Mouse (Mus musculus) 416B (cell line): ENCODE measurements around the gene Cyp3a13.
"Not testable (repeated sequence)": the region's sequence is repeated elsewhere in the genome, so short reads cannot be mapped to it uniquely, and the experiment has no call there.

Experiments used
- DNase-seq: peaks from one replicate; pipeline ENCODE4 v3.0.0; 2011; ENCODE audit warnings: low read depth

Cyp3a13 gene

DNA sequence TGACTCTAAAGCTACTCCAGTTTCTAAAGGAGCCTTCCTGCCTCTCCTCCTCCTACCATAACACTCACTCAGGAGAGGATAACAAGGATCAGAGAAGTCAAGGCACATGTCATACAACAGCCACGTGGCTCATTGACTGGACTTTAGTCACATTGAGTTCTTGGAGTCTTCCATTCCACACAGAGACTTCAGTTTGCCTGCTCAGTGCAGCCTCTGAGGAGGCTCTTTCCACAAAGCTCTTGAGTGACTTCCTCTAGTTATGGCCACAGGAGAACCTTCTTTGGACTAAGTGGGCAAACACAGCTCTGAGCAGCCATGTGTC, 49.1 kb downstream of the Cyp3a13 start:
- not testable (repeated sequence) for DNase-seq

- DNase-seq = not testable (repeated sequence)
Observed at GRCm38 (mm10) chr5:137871644-137872380, 49.6 kb downstream of the Cyp3a13 start, which contains the start of gene Pilrb2. TSS of gene Pilrb2 (minus strand) at chr5:137871815.

GRCm38 (mm10) chr5:137868600-137868999, 52.8 kb downstream of the Cyp3a13 start:
- not testable (repeated sequence) for DNase-seq

DNA sequence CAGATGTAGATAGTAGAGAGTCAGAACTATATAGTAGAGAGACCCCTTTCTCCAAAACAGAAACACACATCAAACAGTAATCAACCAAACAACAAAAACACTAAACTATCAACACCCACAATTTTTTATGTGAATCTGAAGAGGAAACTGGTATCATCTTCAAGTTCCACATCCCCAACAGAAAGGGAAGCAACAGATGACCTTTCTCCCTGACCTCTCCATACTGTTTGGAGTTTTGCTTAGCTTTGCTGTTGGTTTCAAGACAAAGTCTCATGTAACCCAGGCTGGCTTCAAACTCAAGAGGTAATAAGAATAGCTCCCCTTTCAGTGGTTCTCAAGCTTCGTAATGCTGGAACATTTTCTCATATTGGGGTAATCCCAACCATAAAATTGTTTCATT, 57.4 kb downstream of the Cyp3a13 start:
- not testable (repeated sequence) for DNase-seq

DNA sequence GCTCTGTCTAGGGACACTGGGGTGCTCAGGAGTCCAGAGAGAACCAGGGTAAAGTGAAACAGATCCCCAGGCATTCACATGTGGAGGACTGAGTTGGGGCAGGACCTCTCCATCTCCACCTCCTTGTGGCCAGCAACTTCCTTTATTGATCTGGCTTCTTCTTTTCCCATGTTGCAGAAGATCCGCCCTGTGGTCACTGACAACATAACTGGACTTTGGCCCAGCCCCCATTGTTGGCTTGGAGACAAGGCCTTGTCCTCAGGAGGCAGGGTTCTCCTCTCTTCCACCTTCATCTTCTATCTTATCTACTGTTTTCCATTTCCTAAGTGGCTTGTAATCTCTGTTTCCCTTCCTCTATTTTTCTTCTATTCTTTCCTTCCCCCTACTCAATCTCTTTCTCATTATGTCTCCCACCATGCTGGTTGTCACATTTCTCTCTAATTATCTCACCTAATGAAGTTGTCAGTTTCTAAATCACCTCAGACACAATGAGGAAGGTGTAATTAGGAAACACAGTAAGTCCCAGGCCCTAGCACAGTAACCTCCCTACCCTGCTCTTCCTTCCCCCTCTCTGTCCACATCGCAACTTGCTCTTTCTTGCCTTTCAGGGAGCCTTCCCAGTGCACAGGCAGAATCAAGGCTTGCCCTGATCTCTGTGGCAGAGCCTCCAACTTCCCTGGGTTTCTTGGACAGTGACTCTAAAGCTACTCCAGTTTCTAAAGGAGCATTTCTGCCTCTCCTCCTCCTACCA, 63.3 kb downstream of the Cyp3a13 start, which contains the start of gene Pilrb1:
TSS of gene Pilrb1 (minus strand) at position 147 of the 751 bp plus-strand sequence.
- not testable (repeated sequence) for DNase-seq

- DNase-seq = peak; percentile 49
Observed at GRCm38 (mm10) chr5:137856870-137857269, 64.5 kb downstream of the Cyp3a13 start.

GRCm38 (mm10) chr5:137854907-137855306, 66.5 kb downstream of the Cyp3a13 start:
- not testable (repeated sequence) for DNase-seq

DNA sequence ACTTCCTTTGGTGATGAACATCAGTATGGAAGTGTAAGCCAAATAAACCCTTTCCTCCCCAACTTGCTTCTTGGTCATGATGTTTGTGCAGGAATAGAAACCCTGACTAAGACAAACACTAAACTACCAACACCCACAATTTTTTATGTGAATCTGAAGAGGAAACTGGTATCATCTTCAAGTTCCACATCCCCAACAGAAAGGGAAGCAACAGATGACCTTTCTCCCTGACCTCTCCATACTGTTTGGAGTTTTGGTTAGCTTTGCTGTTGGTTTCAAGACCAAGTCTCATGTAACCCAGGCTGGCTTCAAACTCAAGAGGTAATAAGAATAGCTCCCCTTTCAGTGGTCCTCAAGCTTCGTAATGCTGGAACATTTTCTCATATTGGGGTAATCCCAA, 71.1 kb downstream of the Cyp3a13 start:
- DNase-seq = not testable (repeated sequence)
